Mouse (Mus musculus) liver, postnatal 0 days (tissue): ENCODE measurements around the gene Kcnk16. TPM values are rescaled to one million over a fixed set of nuclear protein-coding genes. Genes with fewer than 3 reads are reported as not detected.

Experiments used
- ATAC-seq: fragments of 200-750 bp; cut with Nextera tagmentation; 2 replicates; pipeline ENCODE4 v1.8.0; 2017; ENCODE audit warnings: mild to moderate bottlenecking, moderate library complexity
- DNase-seq: peaks from one replicate; pipeline ENCODE4 v3.0.0-alpha.2; 2016
- H3K27ac ChIP-seq: fragments of 300-500 bp; sonication (generic); 2 replicates; pipeline ENCODE4 v1.5.1; 2014; ENCODE audit warnings: antibody characterized with exemption, moderate library complexity, mild to moderate bottlenecking, low read depth
- H3K27me3 ChIP-seq: fragments of 300-500 bp; sonication (generic); 2 replicates; pipeline ENCODE4 v1.6.1; 2014; ENCODE audit warnings: low read length, control low read depth, mixed read lengths; ENCODE audit not compliant: insufficient read depth
- H3K36me3 ChIP-seq: fragments of 300-500 bp; sonication (generic); replicated peaks from 2 replicates; pipeline ENCODE4 v1.6.1; 2014; ENCODE audit warnings: mild to moderate bottlenecking, control low read depth, low read length, moderate library complexity, mixed read lengths; ENCODE audit not compliant: insufficient read depth
- H3K4me1 ChIP-seq: fragments of 300-500 bp; sonication (generic); 2 replicates; pipeline ENCODE4 v1.6.1; 2014; ENCODE audit warnings: antibody characterized with exemption, mild to moderate bottlenecking, control low read depth; ENCODE audit not compliant: insufficient read depth
- H3K4me2 ChIP-seq: fragments of 300-500 bp; sonication (generic); 2 replicates; pipeline ENCODE4 v1.6.1; 2014; ENCODE audit warnings: low read depth, mild to moderate bottlenecking, low read length, moderate library complexity, mixed read lengths
- H3K4me3 ChIP-seq: fragments of 300-500 bp; sonication (generic); 2 replicates; pipeline ENCODE4 v1.5.1; 2014; ENCODE audit warnings: low read depth, low read length
- H3K9ac ChIP-seq: fragments of 300-500 bp; sonication (generic); replicated peaks from 2 replicates; pipeline ENCODE4 v1.6.1; 2014; ENCODE audit warnings: mild to moderate bottlenecking, moderate library complexity
- H3K9me3 ChIP-seq: fragments of 300-500 bp; sonication (generic); 2 replicates; pipeline ENCODE4 v1.6.1; 2016; ENCODE audit warnings: mild to moderate bottlenecking, control low read depth, low read length, mixed read lengths
- CTCF ChIP-seq: sonication (generic); IDR thresholded peaks from 2 replicates; pipeline ENCODE4 v1.5.1; 2016; ENCODE audit warnings: antibody characterized with exemption, low read depth
- EP300 ChIP-seq: IDR thresholded peaks from 2 replicates; pipeline ENCODE4 v1.6.1; 2016; ENCODE audit warnings: antibody characterized with exemption, low read depth, mild to moderate bottlenecking
- WGBS: fragments of 180-500 bp; shearing (Covaris S2); extraction: QIAGEN DNeasy Blood & Tissue Kit; methylation state at CpG from one replicate; pipeline ENCODE4 v1.1.7; 2014; ENCODE audit not compliant: insufficient replicate concordance; 5-methylcytosine and 5-hydroxymethylcytosine counted together
- polyA plus RNA-seq: library from polyadenylated mRNA; unstranded; fragments of >200 nt; fragmentation: Nextera tagmentation; extraction: Ambion mirVana; gene quantifications from 2 replicates; pipeline ENCODE4 v1.2.1, GENCODE M21; 2015

The Kcnk16 gene
- polyA plus RNA-seq, 1 experiment from 2014 or later, result 2.0 TPM

GRCm38 (mm10) chr14:20211754-20212601, 57.0 kb downstream of the Kcnk16 start:
- Histone ChIP-seq H3K27ac (no peak overlapping the region), H3K4me3 (no peak overlapping the region), H3K9me3 (no peaks in the 10 kb centered on the region), H3K36me3 (no peaks in the 10 kb centered on the region), H3K9ac (no peak overlapping the region), H3K4me1 (peaks cover 9% of the 10 kb centered on the region; the same call in 1 of the 2 replicates), H3K4me2 (no peak overlapping the region), H3K27me3 (no peaks in the 10 kb centered on the region)
- 56% methylated on average over 9 of the region's 9 CpGs for WGBS
- TF ChIP-seq CTCF (no peak), EP300 (no peak)
- DNase-seq (no peak), ATAC-seq (no peak)

Other genes with a start within 250 kb of the Kcnk16 start
- gene Saysd1, start 130.7 kb downstream of the Kcnk16 start, polyA plus RNA-seq, result 9.6 and 11.0 TPM in 2 replicates
- gene Kcnk5, start 87.4 kb downstream of the Kcnk16 start, polyA plus RNA-seq, result 4.5 and 5.1 TPM in 2 replicates
- 3.8 and 5.5 TPM in 2 replicates for gene Nudt13, start 25.5 kb upstream of the Kcnk16 start, polyA plus RNA-seq
- 19.8 and 23.0 TPM in 2 replicates for gene Ecd, start 78.9 kb upstream of the Kcnk16 start, polyA plus RNA-seq
- 5.4 and 5.7 TPM in 2 replicates for gene Fam149b, start 79.0 kb upstream of the Kcnk16 start, polyA plus RNA-seq
- gene Dnajc9, start 119.7 kb upstream of the Kcnk16 start, polyA plus RNA-seq, result 54.9 and 56.4 TPM in 2 replicates
- gene Mrps16, start 124.4 kb upstream of the Kcnk16 start, polyA plus RNA-seq, result 47.3 and 49.9 TPM in 2 replicates
- gene Cfap70, start 183.0 kb upstream of the Kcnk16 start, polyA plus RNA-seq, result 0.11 TPM in 1 of 2 replicates, not detected in the other
- 26.1 and 29.2 TPM in 2 replicates for gene Anxa7, start 210.9 kb upstream of the Kcnk16 start, polyA plus RNA-seq
- 0.40 and 0.41 TPM in 2 replicates for gene Mss51, start 227.7 kb upstream of the Kcnk16 start, polyA plus RNA-seq